Mouse (Mus musculus) MEL (cell line): Measurements from ENCODE around the gene Cfl1. TPM values are rescaled to one million over a fixed set of nuclear protein-coding genes. Genes with fewer than 3 reads are reported as not detected.

Experiments used
- DNase-seq: peaks from one replicate; pipeline ENCODE4 v3.0.0; 2011; ENCODE audit warnings: low read depth, low spot score
- H3K27ac ChIP-seq: 2 replicates; pipeline ENCODE4 v1.5.1; 2012; ENCODE audit warnings: low read depth, mild to moderate bottlenecking, control low read depth, low read length, moderate library complexity; ENCODE audit not compliant: control insufficient read depth
- H3K27me3 ChIP-seq, 2 experiments: fragments of 150-350 bp in 1 of 2; sonication (generic) in 1 of 2; 2 replicates each; pipeline ENCODE4 v1.6.1; 2012; ENCODE audit warnings: low read length in 2 of 2, mild to moderate bottlenecking in 2 of 2, improper control_type of control experiment in 1 of 2, moderate library complexity in 1 of 2; ENCODE audit not compliant: insufficient read depth in 2 of 2, control insufficient read depth in 1 of 2
- H3K36me3 ChIP-seq, 2 experiments: 2 replicates each; pipeline ENCODE4 v1.6.1; 2012 to 2014; ENCODE audit warnings: low read length in 2 of 2, improper control_type of control experiment in 1 of 2, inconsistent platforms in 1 of 2, mild to moderate bottlenecking in 1 of 2; ENCODE audit not compliant: insufficient read depth in 2 of 2, control insufficient read depth in 1 of 2
- H3K4me1 ChIP-seq, 2 experiments: fragments of 150-350 bp in 1 of 2; sonication (generic) in 1 of 2; 2 replicates each; pipeline ENCODE4 v1.6.1; 2012; ENCODE audit warnings: low read length in 2 of 2, improper control_type of control experiment in 1 of 2, mild to moderate bottlenecking in 1 of 2; ENCODE audit not compliant: insufficient read depth in 2 of 2, control insufficient read depth in 1 of 2
- H3K4me3 ChIP-seq, 2 experiments: fragments of 150-350 bp in 1 of 2; sonication (generic) in 1 of 2; 2 replicates each; pipeline ENCODE4 v1.5.1; 2012; ENCODE audit warnings: low read depth in 2 of 2, low read length in 2 of 2, mild to moderate bottlenecking in 2 of 2, moderate library complexity in 2 of 2, control low read depth in 1 of 2, improper control_type of control experiment in 1 of 2; ENCODE audit not compliant: control insufficient read depth in 1 of 2, insufficient read depth in 1 of 2
- H3K79me2 ChIP-seq: 2 replicates; pipeline ENCODE4 v1.6.1; 2012; ENCODE audit warnings: mild to moderate bottlenecking, low read length, moderate library complexity; ENCODE audit not compliant: control insufficient read depth, poor library complexity, insufficient read depth
- H3K9ac ChIP-seq: 2 replicates; pipeline ENCODE4 v1.6.1; 2012; ENCODE audit warnings: low read depth, mild to moderate bottlenecking, control low read depth, low read length, moderate library complexity; ENCODE audit not compliant: control insufficient read depth, poor library complexity, severe bottlenecking
- H3K9me3 ChIP-seq: fragments of 150-350 bp; sonication (generic); replicated peaks from 2 replicates; pipeline ENCODE4 v1.6.1; 2012; ENCODE audit warnings: mild to moderate bottlenecking, low read length, improper control_type of control experiment, moderate library complexity; ENCODE audit not compliant: insufficient read depth
- BHLHE40 ChIP-seq: IDR thresholded peaks from 2 replicates; pipeline ENCODE4 v1.6.1; 2012; ENCODE audit warnings: low read depth, mild to moderate bottlenecking, inconsistent platforms, low read length, improper control_type of control experiment, borderline replicate concordance
- E2F4 ChIP-seq: IDR thresholded peaks from 2 replicates; pipeline ENCODE4 v1.6.1; 2011; ENCODE audit warnings: low read depth, low read length, improper control_type of control experiment, borderline replicate concordance
- ELF1 ChIP-seq: IDR thresholded peaks from 2 replicates; pipeline ENCODE4 v1.6.1; 2014; ENCODE audit warnings: low read depth, mild to moderate bottlenecking, inconsistent platforms, low read length, improper control_type of control experiment, moderate library complexity
- EP300 ChIP-seq, 2 experiments: IDR thresholded peaks; 2 replicates each; pipeline ENCODE4 v1.6.1; 2011; ENCODE audit warnings: improper control_type of control experiment in 2 of 2, low read length in 2 of 2, low read depth in 1 of 2, mild to moderate bottlenecking in 1 of 2
- ETS1 ChIP-seq: IDR thresholded peaks from 2 replicates; pipeline ENCODE4 v1.6.1; 2012; ENCODE audit warnings: low read depth, mild to moderate bottlenecking, inconsistent platforms, low read length, improper control_type of control experiment, moderate library complexity
- GABPA ChIP-seq: IDR thresholded peaks from 2 replicates; pipeline ENCODE4 v1.6.1; 2012; ENCODE audit warnings: low read depth, mild to moderate bottlenecking, inconsistent platforms, low read length, improper control_type of control experiment, moderate library complexity
- GATA1 ChIP-seq: IDR thresholded peaks from 2 replicates; pipeline ENCODE4 v1.6.1; 2011; ENCODE audit warnings: low read depth, low read length, improper control_type of control experiment
- JUND ChIP-seq: IDR thresholded peaks from 2 replicates; pipeline ENCODE4 v1.6.1; 2011; ENCODE audit warnings: low read depth, mild to moderate bottlenecking, improper control_type of control experiment, low read length
- MAFK ChIP-seq: IDR thresholded peaks from 2 replicates; pipeline ENCODE4 v1.6.1; 2011; ENCODE audit warnings: low read depth, mild to moderate bottlenecking, low read length, improper control_type of control experiment, borderline replicate concordance
- MAZ ChIP-seq: IDR thresholded peaks from 2 replicates; pipeline ENCODE4 v1.6.1; 2012; ENCODE audit warnings: low read depth, mild to moderate bottlenecking, inconsistent platforms, low read length, improper control_type of control experiment
- MXI1 ChIP-seq: IDR thresholded peaks from 2 replicates; pipeline ENCODE4 v1.6.1; 2011; ENCODE audit warnings: mild to moderate bottlenecking, low read depth, low read length, improper control_type of control experiment
- NELFE ChIP-seq: IDR thresholded peaks from 2 replicates; pipeline ENCODE4 v1.6.1; 2011; ENCODE audit warnings: low read depth, low read length, improper control_type of control experiment
- NRF1 ChIP-seq: IDR thresholded peaks from 2 replicates; pipeline ENCODE4 v1.6.1; 2014; ENCODE audit warnings: low read depth, mild to moderate bottlenecking, inconsistent platforms, low read length, improper control_type of control experiment, moderate library complexity; ENCODE audit not compliant: poor library complexity, insufficient read depth, severe bottlenecking
- POLR2AphosphoS2 ChIP-seq: IDR thresholded peaks from 2 replicates; pipeline ENCODE4 v1.6.1; 2011; ENCODE audit warnings: low read length, improper control_type of control experiment
- POLR2AphosphoS5 ChIP-seq: IDR thresholded peaks from 2 replicates; pipeline ENCODE4 v1.6.1; 2012; ENCODE audit warnings: low read depth, borderline replicate concordance, mild to moderate bottlenecking, inconsistent platforms, low read length, moderate library complexity, mixed read lengths
- RAD21 ChIP-seq: IDR thresholded peaks from 2 replicates; pipeline ENCODE4 v1.6.1; 2011; ENCODE audit warnings: mild to moderate bottlenecking, low read depth, low read length, improper control_type of control experiment
- RCOR1 ChIP-seq: IDR thresholded peaks from 2 replicates; pipeline ENCODE4 v1.6.1; 2012; ENCODE audit warnings: low read depth, mild to moderate bottlenecking, inconsistent platforms, low read length, improper control_type of control experiment
- SMC3 ChIP-seq: IDR thresholded peaks from 2 replicates; pipeline ENCODE4 v1.6.1; 2011; ENCODE audit warnings: low read depth, low read length, improper control_type of control experiment
- TAL1 ChIP-seq: IDR thresholded peaks from 2 replicates; pipeline ENCODE4 v1.6.1; 2012; ENCODE audit warnings: mild to moderate bottlenecking, inconsistent platforms, low read length, moderate library complexity, mixed read lengths
- TBP ChIP-seq: IDR thresholded peaks from 2 replicates; pipeline ENCODE4 v1.8.0; 2011; ENCODE audit warnings: low read depth, low read length, improper control_type of control experiment
- UBTF ChIP-seq: IDR thresholded peaks from 2 replicates; pipeline ENCODE4 v1.6.1; 2012; ENCODE audit warnings: low read depth, mild to moderate bottlenecking, inconsistent platforms, low read length, improper control_type of control experiment, moderate library complexity, borderline replicate concordance; ENCODE audit not compliant: insufficient read depth
- USF1 ChIP-seq: IDR thresholded peaks from 2 replicates; pipeline ENCODE4 v1.6.1; 2014; ENCODE audit warnings: low read depth, mild to moderate bottlenecking, inconsistent platforms, low read length, improper control_type of control experiment, moderate library complexity
- ZC3H11A ChIP-seq: IDR thresholded peaks from 2 replicates; pipeline ENCODE4 v1.6.1; 2012; ENCODE audit warnings: low read depth, mild to moderate bottlenecking, inconsistent platforms, low read length, improper control_type of control experiment
- polyA plus RNA-seq, 2 experiments: library from polyadenylated mRNA; stranded (reverse) in 1 of 2; unstranded in 1 of 2; fragments of >175 nt in 1 of 2; fragments of >200 nt in 1 of 2; gene quantifications; 2 replicates each; pipeline versions ENCODE4 v1.2.1 to v1.2.4; 2012; ENCODE audit warnings: low replicate concordance in 2 of 2, low read depth in 1 of 2; ENCODE audit not compliant: insufficient read length in 2 of 2, insufficient read depth in 1 of 2, missing spikeins in 1 of 2
- total RNA-seq: library from RNA; depleted of rRNA; stranded (reverse); fragments of 300-350 nt; gene quantifications from 2 replicates; pipeline ENCODE4 v1.2.3, GENCODE M21; 2012

Gene Cfl1
- total and polyA plus RNA-seq, 3 experiments: 880 to 2,037 TPM; not detected in 1

- Histone ChIP-seq H3K4me3 (no peak overlapping the region), H3K9me3 (no peaks in the 10 kb centered on the region), H3K9ac (no peak overlapping the region), H3K79me2 (peaks cover 11% of the 10 kb centered on the region), H3K27me3 (no peaks in the 10 kb centered on the region), H3K27ac (no peak overlapping the region), H3K36me3 (0 out of 4 replicates have a peak, but pooled peaks cover 0 to 2% of the 10 kb centered on the region in 2 experiments), H3K4me1 (peaks cover 0 to 12% of the 10 kb centered on the region in 2 experiments; a peak in 2 of 4 replicates)
- TF ChIP-seq JUND: no peak
- no peak for TF ChIP-seq RCOR1
- no peak for TF ChIP-seq TAL1
- TF ChIP-seq GATA1: no peak
- no peak for TF ChIP-seq UBTF
- no peak for TF ChIP-seq EP300 (IDR thresholded peaks at IDR 0.05; ENCODE audit: low read depth in 1 of 2, low read length in 2 of 2)
- no peak for DNase-seq
Measured at GRCm38 (mm10) chr19:5486286-5486685, 4.0 kb upstream of the Cfl1 start.

GRCm38 (mm10) chr19:5486771-5487170 is 3.5 kb upstream of the Cfl1 start:
- Histone ChIP-seq H3K79me2 (peaks cover 16% of the 10 kb centered on the region), H3K9ac (no peak overlapping the region; the same call in 1 of the 2 replicates), H3K27me3 (no peaks in the 10 kb centered on the region), H3K9me3 (no peaks in the 10 kb centered on the region), H3K4me1 (peaks cover 0 to 12% of the 10 kb centered on the region in 2 experiments; a peak in 2 of 4 replicates), H3K36me3 (peaks cover 0 to 3% of the 10 kb centered on the region in 2 experiments; a peak in 2 of 4 replicates), H3K27ac (no peak overlapping the region), H3K4me3 (no peak overlapping the region)
- DNase-seq: no peak
- TF ChIP-seq RAD21 (no peak), MAFK (no peak), MXI1 (no peak), ETS1 (no peak), BHLHE40 (no peak), GABPA (no peak), RCOR1 (no peak), MAZ (no peak), EP300 (IDR thresholded peaks at IDR 0.05; ENCODE audit: low read depth in 1 of 2, low read length in 2 of 2) (no peak)

GRCm38 (mm10) chr19:5487768-5488550 is 2.3 kb upstream of the Cfl1 start, which contains the start of gene Mus81:
Gene Mus81, minus strand, starts transcription at chr19:5488402.
- Histone ChIP-seq H3K36me3 (peaks cover 0 to 13% of the 10 kb centered on the region in 2 experiments), H3K4me1 (peaks cover 0 to 12% of the 10 kb centered on the region in 2 experiments; a peak in 2 of 4 replicates), H3K79me2 (peaks cover 28% of the 10 kb centered on the region)
- peak; percentile 28; the same call in 1 of the 2 replicates for TF ChIP-seq BHLHE40
- no peak for TF ChIP-seq POLR2AphosphoS5
- TF ChIP-seq ELF1: peak; percentile 34; the same call in 1 of the 2 replicates
- TF ChIP-seq ETS1: peak; percentile 96
- no peak for TF ChIP-seq ZC3H11A
- TF ChIP-seq NELFE: peak; percentile 87
- TF ChIP-seq GATA1: peak; percentile 36; the same call in 1 of the 2 replicates
- TF ChIP-seq POLR2AphosphoS2: peak; percentile 74; the same call in 1 of the 2 replicates
- no peak for TF ChIP-seq MAFK
- TF ChIP-seq SMC3: peak; percentile 64
- TF ChIP-seq RAD21: peak; percentile 32; the same call in 1 of the 2 replicates
- TF ChIP-seq E2F4: no peak
- TF ChIP-seq NRF1: 0 out of 2 replicates have a peak, but pooled peaks have one; percentile 12
- no peak for TF ChIP-seq UBTF
- peak; percentile 81 for TF ChIP-seq TBP
- peak; percentile 88 for TF ChIP-seq USF1

More at GRCm38 (mm10) chr19:5487768-5488550, 2.3 kb upstream of the Cfl1 start, which contains the start of gene Mus81:
- DNase-seq: peak; percentile 98
- Histone ChIP-seq H3K4me3 (peak within 1 kb of the TSS; percentile 60 to 91), H3K9me3 (no peaks in the 10 kb centered on the region), H3K27ac (peak within 1 kb of the TSS; percentile 98), H3K9ac (peak within 1 kb of the TSS; percentile 94), H3K27me3 (no peaks in the 10 kb centered on the region)
